Mouse (Mus musculus): ENCODE data around the gene Raver2.

Raver2 gene

DNA sequence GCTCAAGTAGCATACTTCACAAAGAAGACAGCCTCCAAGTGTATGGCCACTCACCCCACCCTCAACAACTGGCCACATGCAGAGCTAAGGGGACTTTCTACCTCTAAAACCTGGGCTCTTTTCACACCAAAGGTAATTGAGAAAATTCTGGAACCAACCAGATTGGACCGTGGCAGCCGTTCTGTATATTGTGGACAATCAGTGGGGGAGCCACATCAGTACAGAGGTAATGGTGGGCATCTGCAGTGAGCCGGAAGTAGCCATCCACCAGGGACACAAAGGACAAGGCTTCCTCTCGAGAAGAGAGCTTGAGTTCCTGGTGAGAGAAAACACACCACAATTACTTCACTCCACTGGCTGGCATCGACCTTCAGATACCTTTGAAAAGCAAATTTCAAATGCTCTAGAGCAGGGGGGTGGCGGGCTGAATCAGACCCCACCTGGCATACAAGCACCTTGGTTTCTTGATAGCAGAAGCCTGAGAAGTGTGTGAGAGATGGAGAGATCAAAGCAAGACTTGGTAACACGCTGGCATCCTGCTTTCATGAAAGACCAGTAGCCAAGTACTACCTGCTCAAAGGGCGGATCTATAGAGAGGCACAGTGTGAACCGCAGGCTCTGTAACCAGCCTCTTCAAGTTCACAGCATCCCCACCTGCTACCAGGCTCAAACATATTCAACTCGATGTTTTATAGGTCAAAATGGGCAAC is 106.3 kb downstream of the Raver2 start:
- DNase-seq (ENCODE audit: low spot score): no peak

DNA sequence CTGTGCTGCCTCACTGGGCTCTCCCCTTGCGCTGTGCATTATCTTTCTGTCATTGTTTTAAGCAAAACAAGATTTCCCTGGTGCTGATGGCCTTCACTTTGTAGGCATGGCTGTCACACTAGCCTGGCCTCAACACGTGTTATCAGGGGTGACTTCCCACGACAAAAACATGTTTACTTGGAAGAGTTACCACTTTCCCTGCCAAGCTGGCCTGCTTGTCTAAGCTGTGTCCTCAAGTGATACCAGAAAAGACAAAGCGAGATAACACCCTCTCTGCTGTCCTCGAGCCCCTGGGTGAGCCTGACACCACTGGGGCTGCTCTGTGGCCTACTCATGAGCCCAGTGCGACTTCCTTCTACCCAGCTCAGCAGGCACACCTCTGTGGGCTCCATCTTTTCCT is 107.3 kb downstream of the Raver2 start:
- DNase-seq (ENCODE audit: low spot score): no peak

DNA sequence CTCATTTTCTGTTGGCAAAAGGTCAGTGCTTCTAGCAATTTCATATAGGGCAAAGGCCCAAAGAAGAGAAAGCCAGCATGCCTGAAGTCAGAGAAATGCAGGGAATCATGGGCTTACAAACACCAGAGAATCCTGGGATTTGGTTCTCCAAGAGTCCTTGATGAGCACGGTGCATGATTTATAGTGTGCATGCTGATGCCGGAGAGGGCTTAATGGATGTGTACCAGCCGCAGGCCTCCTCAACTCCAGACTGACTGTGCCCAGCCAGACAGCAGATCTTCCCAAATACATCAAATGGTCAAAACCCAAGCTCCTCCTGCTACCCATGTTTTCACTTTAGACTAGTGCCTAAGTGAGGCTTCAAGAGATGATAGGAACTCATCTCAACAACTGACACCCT is 109.0 kb downstream of the Raver2 start:
- no peak for DNase-seq (ENCODE audit: low spot score)

DNA sequence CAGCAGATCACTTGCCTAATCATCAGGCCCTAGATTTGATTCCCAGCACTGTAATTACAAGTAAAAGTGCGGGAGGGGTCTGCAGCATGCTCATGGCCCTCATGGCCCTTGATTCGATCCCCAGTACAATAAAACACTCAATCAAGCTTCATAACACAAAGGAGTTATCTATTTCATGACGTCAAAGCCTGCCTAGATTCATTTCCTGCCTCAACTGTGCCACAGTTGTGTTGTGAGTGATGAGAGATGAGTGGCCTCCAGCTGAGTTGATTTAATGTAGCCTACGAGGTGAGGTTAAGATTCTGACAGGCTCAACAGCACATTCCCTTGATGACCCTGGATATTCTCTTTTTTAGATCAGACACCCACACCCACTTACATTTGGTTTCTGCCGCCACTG is 110.3 kb downstream of the Raver2 start:
- no peak for DNase-seq (ENCODE audit: low spot score)

DNA sequence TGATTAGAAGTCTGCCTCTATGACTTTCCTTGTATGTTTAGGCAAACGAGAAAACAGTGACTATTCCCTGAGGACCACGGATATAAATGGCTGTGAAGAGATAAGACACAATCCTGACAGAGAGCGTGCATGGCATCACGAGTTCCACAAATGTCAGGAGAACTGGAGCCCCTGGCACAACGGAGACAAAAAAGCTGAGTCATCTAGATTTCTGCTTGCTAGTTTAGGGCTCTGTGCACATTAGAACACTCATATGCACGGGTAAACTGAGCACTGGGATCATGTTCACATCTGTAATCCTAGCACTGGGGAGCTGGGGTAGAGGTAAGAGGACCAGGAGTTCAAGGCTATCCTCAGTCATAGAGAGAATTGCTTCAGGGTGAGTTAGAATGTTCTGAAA is 111.1 kb downstream of the Raver2 start:
- no peak for DNase-seq (ENCODE audit: low spot score)

DNA sequence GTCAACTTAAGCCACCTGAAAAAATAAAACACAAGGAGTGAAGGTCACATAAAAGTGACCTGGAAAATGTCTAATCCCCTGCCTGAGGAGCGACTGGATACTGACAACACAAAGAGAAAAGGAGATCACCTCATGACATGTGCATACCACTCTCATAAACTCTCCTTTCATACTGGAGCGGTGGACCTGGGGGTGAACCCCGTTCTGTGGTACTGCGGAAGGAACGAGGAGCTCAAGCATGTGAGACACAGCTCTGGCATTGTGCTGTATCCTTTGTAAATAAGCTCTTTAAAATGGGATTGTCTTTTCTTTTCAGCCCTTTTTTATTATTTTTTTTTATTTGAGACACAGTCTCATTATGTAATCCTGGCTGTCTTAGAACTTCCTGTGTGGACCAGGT is 111.9 kb downstream of the Raver2 start:
- DNase-seq (ENCODE audit: low spot score): no peak

DNA sequence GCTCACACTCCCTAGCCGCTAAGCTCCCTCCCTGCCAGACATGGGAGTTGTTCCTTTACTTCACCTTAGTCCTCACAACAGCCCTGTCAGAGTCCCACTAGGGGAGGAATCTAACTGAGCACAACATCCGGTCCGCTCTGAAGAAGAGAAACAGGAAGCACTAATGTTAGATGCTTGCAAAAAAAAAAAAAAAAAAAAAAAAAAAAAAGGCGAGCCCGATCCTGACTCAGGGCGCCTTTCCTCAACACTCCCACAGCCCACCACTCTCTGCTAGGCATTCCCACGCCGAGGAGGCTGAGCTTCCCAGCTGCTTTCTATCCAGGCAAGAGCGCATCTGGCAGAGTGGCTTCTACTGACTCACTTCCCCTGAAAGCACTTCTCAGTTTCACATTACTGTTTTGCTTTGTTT is 113.8 kb downstream of the Raver2 start:
- no peak for DNase-seq (ENCODE audit: low spot score)

DNA sequence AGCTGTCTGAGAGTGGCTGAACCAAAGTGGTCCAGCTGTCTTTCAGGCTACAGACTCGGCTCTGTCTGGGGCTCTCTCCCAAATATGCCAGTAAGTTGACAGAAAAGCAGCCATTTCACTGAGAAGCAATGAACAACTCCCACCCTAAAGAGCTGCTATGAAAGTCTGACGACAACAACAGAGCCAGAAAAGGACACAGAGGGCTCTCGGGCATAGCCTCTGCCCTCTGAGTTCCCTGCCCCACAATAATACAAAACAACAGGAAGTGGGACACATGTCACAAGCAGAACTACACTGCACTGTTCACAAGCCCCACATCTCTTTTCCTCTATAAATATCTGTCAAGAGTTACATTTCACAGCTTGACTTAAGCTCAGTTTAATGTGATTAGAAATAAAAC is 116.4 kb downstream of the Raver2 start:
- no peak for DNase-seq (ENCODE audit: low spot score)

DNA sequence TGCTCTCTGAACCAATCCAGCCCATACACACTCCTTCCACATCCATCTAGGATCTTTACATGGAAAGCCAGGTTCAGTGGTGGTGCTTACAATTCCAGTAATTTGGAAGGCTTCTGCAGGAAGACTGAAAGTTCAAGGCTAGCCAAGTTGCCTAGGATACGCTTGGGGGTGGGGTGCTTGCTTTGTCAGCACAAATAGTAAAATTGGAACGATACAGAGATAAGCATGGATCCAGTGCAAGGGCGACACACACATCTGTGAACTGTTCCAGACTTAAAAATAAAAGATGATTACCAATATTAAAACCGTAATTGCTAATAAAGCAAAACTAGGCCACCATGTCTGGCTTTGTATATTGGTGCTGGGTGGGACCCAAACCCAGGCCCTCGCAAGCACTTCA is 117.8 kb downstream of the Raver2 start:
- DNase-seq (ENCODE audit: low spot score): no peak

DNA sequence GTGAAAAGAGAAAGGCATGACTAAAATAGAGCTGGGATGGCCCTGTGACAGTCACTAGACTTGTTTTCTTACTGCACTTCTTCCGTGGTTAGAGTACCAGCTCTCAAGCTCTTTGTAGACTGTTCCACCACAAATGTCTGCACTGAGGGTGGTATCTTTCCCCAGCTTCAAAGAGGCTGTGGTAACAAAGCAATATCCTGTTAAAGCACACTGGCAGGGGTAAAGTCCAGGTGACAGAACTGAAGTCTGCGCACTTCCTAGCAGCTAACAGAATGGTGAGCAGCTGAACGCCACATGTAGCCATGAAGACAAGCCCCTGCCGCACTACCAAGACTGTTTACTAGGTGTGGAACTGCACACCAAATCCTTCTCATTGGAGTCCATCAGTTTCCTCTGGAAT is 118.6 kb downstream of the Raver2 start:
- DNase-seq (ENCODE audit: low spot score): no peak

DNA sequence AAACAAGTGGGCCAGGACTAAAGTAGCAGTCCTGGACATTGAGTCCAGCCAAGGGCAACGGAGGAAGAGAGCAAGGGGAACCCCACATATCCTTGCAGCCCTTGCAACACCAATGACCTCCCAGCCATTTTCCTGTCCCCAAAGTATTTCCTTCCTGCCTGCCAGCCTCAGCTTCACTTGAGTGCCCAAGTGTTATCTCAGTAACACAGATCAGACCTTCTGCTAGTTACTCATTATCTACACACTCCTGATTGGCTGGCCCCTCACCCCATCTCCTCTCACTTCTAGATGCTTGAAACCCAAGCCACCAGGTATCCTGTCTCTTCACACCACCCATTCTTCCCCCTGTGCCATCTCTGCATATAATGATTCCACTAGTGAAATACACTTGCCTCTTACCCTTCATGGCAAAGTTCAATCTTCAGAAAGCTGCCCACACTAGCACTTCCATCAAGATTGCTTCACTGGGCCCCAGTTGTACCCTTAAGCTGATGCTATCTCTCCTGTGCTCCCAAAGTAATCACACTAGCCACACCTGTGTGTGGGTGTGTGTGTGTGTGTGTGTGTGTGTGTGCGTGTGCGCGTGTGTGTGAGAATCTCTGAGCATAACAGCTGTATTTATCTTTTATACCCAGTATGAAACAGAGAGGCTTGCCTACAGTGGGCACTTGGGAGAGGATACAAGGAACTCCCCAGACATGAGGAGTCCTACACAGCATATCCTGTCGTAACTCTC is 123.6 kb downstream of the Raver2 start:
- DNase-seq (ENCODE audit: low spot score): no peak

DNA sequence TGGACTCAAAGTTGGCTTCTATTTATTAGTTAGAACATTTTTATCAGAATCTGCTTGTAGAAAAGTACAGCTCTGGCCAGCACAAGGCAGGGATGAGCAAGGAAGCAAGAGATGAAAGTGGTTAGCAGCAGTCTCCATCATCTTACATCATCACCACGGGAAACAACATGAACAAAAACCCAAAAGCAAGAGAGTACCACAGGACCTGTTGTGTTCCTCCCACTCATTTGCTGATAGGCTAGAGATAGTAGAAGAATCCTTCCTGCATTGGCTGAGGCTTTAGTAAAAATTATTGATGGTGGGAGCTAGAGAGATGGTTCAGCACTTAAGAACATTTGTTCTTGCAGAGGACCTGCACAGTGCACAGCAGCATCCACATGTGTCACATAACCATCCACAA is 125.4 kb downstream of the Raver2 start:
- DNase-seq (ENCODE audit: low spot score): no peak

DNA sequence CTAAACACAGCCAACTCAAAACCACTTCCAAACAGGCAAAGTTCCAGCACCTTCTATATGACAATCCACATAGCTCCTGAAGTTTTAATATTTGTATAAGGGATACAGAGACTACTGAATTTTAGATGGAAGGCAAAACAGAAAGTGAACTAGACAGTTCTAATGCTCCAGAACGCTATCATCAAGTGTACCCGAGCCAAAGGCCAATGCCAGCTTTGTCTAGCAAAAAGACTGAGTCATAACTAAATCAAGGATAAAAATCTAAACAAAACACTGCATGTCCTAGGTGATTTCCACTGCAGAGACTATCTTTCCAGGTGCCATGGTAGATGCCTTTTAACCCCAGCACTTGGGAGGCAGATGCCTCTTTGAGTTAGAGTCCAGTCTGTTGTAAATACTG is 127.6 kb downstream of the Raver2 start:
- no peak for DNase-seq (ENCODE audit: low spot score)

DNA sequence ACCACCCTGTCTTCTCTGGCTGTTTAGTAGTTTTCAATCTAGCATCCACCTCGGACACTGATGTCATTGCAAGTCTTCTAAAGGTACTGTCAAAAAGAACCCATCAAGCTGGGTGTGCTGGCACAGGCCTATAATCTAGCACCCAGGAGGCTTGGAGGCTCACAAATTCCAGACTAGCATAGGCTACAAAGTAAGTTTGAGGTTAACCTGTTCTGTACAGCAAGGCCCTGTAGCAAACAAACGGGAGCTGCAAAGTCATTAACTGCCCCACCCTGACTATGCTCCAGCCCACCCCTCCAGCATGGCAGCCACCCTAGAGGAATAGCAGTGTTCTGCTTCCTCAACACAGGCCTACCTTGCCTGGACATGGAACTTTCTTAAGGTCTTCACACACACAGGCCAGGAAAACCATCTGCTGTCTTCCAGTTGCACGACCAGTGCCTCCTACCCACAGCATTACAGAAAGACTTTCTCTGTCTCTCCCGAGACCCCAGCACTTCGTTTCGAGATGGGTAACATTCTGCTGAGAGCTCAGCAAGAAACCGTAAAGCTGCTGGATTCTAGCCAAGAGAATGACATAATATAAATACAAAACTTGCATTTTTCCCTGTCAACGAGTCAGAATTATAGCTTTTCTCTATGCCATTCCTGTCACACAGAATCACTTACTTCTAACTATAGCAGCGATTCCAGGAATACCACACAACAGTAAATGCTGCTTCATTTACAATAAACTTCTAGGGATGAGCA is 128.8 kb downstream of the Raver2 start:
- no peak for DNase-seq (ENCODE audit: low spot score)

DNA sequence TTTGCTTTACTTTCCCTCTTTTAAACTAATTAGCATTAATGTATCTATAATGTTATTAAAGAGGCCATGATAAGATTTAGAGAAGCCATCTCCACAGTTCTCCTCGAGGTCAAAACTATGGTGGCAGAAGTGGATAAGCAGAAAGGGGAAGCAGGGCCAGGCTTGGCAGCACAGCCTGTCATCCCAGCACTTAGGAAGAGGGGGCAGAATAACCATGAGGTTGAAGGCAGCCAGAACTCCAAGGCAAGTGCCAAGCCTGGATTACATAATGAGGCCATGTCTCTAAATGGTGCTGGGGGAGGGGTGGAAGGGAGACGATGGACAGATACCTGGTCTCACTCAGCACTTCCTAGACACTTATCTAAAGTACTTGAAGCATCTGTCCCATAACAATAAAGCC is 129.6 kb downstream of the Raver2 start:
- no peak for DNase-seq (ENCODE audit: low spot score)

DNA sequence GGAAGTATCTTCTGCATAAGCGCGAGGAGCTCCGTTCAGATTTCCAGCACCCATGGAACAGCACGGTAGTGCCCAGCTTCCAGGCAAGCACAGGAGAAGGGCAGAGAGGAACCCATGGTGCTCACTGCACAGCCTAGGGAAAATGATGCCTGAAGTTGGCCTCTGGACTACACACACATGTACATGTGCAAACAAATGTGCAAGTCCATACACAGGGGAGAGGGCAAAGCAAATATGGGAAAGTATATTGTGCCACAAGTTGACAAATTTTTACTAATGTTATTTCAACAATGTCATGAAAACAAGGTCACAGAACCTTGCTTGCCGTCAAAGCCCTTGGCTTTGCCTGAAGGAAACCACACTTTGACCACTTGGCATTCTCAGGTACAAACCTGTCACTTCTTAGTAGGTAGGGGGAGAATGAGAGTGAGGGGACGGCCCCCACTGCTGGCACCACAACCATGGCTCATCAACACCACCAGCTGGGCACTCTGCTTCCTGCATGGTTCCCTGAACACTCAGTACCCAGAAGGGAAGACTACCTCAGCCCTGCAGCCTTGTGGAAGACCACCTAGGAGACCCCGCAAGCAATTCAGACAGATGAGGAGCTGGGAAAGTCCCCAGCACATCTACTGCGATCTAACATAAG is 130.8 kb downstream of the Raver2 start:
- DNase-seq (ENCODE audit: low spot score): no peak
